Mouse (Mus musculus) forebrain, embryonic 14.5 days (tissue): ENCODE measurements around the gene Pbrm1. TPM values are rescaled to one million over a fixed set of nuclear protein-coding genes. Genes with fewer than 3 reads are reported as not detected.
A peak's percentile ranks its signal among the peaks of the same experiment; 100 is the strongest.

Source experiments
- ATAC-seq: fragments of 200-750 bp; cut with Nextera tagmentation; 2 replicates; pipeline ENCODE4 v1.8.0; 2017; ENCODE audit warnings: mild to moderate bottlenecking, moderate library complexity
- DNase-seq: peaks from one replicate; pipeline ENCODE4 v3.0.0-alpha.2; 2015; ENCODE audit warnings: low spot score
- H3K27ac ChIP-seq: fragments of 300-500 bp; sonication (generic); 2 replicates; pipeline ENCODE4 v1.5.1; 2014; ENCODE audit warnings: low read depth, mild to moderate bottlenecking, control low read depth, low read length, moderate library complexity
- H3K27me3 ChIP-seq: fragments of 300-500 bp; sonication (generic); replicated peaks from 2 replicates; pipeline ENCODE4 v1.6.1; 2014; ENCODE audit warnings: low read length, control low read depth, mixed read lengths; ENCODE audit not compliant: control insufficient read depth, insufficient read depth
- H3K36me3 ChIP-seq: fragments of 300-500 bp; sonication (generic); 2 replicates; pipeline ENCODE4 v1.6.1; 2014; ENCODE audit warnings: low read length, control low read depth; ENCODE audit not compliant: control insufficient read depth, insufficient read depth
- H3K4me1 ChIP-seq: fragments of 300-500 bp; sonication (generic); 2 replicates; pipeline ENCODE4 v1.6.1; 2014; ENCODE audit warnings: antibody characterized with exemption, low read length, control low read depth; ENCODE audit not compliant: control insufficient read depth, insufficient read depth
- H3K4me2 ChIP-seq: fragments of 300-500 bp; sonication (generic); 2 replicates; pipeline ENCODE4 v1.6.1; 2014; ENCODE audit warnings: mild to moderate bottlenecking, control low read depth, low read length
- H3K4me3 ChIP-seq: fragments of 300-500 bp; sonication (generic); 2 replicates; pipeline ENCODE4 v1.5.1; 2014; ENCODE audit warnings: low read depth, low read length, control low read depth
- H3K9ac ChIP-seq: fragments of 300-500 bp; sonication (generic); 2 replicates; pipeline ENCODE4 v1.6.1; 2014; ENCODE audit warnings: mild to moderate bottlenecking, low read length, control low read depth, moderate library complexity
- H3K9me3 ChIP-seq: fragments of 300-500 bp; sonication (generic); replicated peaks from 2 replicates; pipeline ENCODE4 v1.6.1; 2016; ENCODE audit warnings: low read length, control low read depth, mixed read lengths; ENCODE audit not compliant: control insufficient read depth
- WGBS: fragments of 180-500 bp; shearing (Covaris S2); extraction: QIAGEN DNeasy Blood & Tissue Kit; methylation state at CpG from one replicate; pipeline ENCODE4 v1.1.7; 2014; 5-methylcytosine and 5-hydroxymethylcytosine counted together
- polyA plus RNA-seq: library from polyadenylated mRNA; unstranded; fragments of >200 nt; fragmentation: Nextera tagmentation; extraction: Ambion mirVana; gene quantifications from 2 replicates; pipeline ENCODE4 v1.2.1, GENCODE M21; 2014

Gene Pbrm1
- polyA plus RNA-seq, 1 experiment from 2014 or later, result 103 TPM

GRCm38 (mm10) chr14:31165991-31166630, 147.2 kb downstream of the Pbrm1 start:
- Histone ChIP-seq H3K27ac (peak overlapping the region; percentile 44; the same call in 1 of the 2 replicates), H3K4me3 (no peak overlapping the region), H3K27me3 (no peaks in the 10 kb centered on the region), H3K4me2 (no peak overlapping the region), H3K4me1 (no peaks in the 10 kb centered on the region), H3K9ac (no peak overlapping the region), H3K9me3 (no peaks in the 10 kb centered on the region), H3K36me3 (peaks cover 12% of the 10 kb centered on the region)
- DNase-seq (no peak), ATAC-seq (no peak)
- WGBS, result 74% methylated on average over 10 of the region's 10 CpGs

- Histone ChIP-seq H3K4me2 (0 out of 2 replicates have a peak overlapping the region, but pooled peaks have one; percentile 5), H3K4me1 (no peaks in the 10 kb centered on the region), H3K9me3 (no peaks in the 10 kb centered on the region), H3K9ac (no peak overlapping the region), H3K27ac (peak overlapping the region; percentile 44; the same call in 1 of the 2 replicates), H3K4me3 (no peak overlapping the region), H3K36me3 (peaks cover 19% of the 10 kb centered on the region), H3K27me3 (no peaks in the 10 kb centered on the region)
- peak; percentile 37 for DNase-seq
- ATAC-seq, result peak; percentile 13; the same call in 1 of the 2 replicates
- WGBS, result 57% methylated on average over 9 of the region's 9 CpGs
These were observed 147.9 kb downstream of the Pbrm1 start for GRCm38 (mm10) chr14:31166827-31167226.

GRCm38 (mm10) chr14:31168425-31168824, 149.5 kb downstream of the Pbrm1 start, which contains the start of gene Stab1:
Gene Stab1 (minus strand): TSS chr14:31168641.
- peaks cover 35% of the 10 kb centered on the region for H3K36me3 ChIP-seq
- ATAC-seq (no peak), DNase-seq (no peak)
- H3K27me3 ChIP-seq, result no peaks in the 10 kb centered on the region
- 61% methylated on average over 10 of the region's 10 CpGs for WGBS
- H3K27ac ChIP-seq, result no peak within 1 kb of the TSS
- H3K4me3 ChIP-seq, result no peak within 1 kb of the TSS
- no peaks in the 10 kb centered on the region for H3K9me3 ChIP-seq
- no peaks in the 10 kb centered on the region for H3K4me1 ChIP-seq
- no peak within 1 kb of the TSS for H3K4me2 ChIP-seq
- H3K9ac ChIP-seq, result no peak within 1 kb of the TSS

GRCm38 (mm10) chr14:31169508-31169907, 150.6 kb downstream of the Pbrm1 start:
- Histone ChIP-seq H3K4me3 (no peak overlapping the region), H3K9me3 (no peaks in the 10 kb centered on the region), H3K9ac (no peak overlapping the region), H3K27ac (no peak overlapping the region), H3K27me3 (no peaks in the 10 kb centered on the region), H3K4me2 (no peak overlapping the region), H3K4me1 (no peaks in the 10 kb centered on the region), H3K36me3 (peaks cover 46% of the 10 kb centered on the region)
- ATAC-seq (no peak), DNase-seq (no peak)
- WGBS, result 82% methylated on average over 6 of the region's 6 CpGs

GRCm38 (mm10) chr14:31170963-31171362, 152.0 kb downstream of the Pbrm1 start:
- peaks cover 60% of the 10 kb centered on the region for H3K36me3 ChIP-seq
- H3K27me3 ChIP-seq, result no peaks in the 10 kb centered on the region
- H3K4me2 ChIP-seq, result no peak overlapping the region
- DNase-seq (no peak), ATAC-seq (no peak)
- H3K9me3 ChIP-seq, result no peaks in the 10 kb centered on the region
- no peak overlapping the region for H3K4me3 ChIP-seq
- H3K4me1 ChIP-seq, result no peaks in the 10 kb centered on the region
- WGBS, result 88% methylated on average over 13 of the region's 13 CpGs
- peak overlapping the region; percentile 39; the same call in 1 of the 2 replicates for H3K27ac ChIP-seq
- no peak overlapping the region for H3K9ac ChIP-seq

Other genes with a start within 250 kb of the Pbrm1 start
- 15.6 and 16.4 TPM in 2 replicates for gene Tmem110, start 193.5 kb upstream of the Pbrm1 start, polyA plus RNA-seq
- gene Mustn1, start 139.9 kb upstream of the Pbrm1 start, polyA plus RNA-seq, result 0.74 and 1.0 TPM in 2 replicates
- gene Itih4, start 132.7 kb upstream of the Pbrm1 start, polyA plus RNA-seq, result not detected in 2 replicates
- 0.19 and 0.62 TPM in 2 replicates for gene Itih3, start 95.4 kb upstream of the Pbrm1 start, polyA plus RNA-seq
- gene Itih1, start 75.8 kb upstream of the Pbrm1 start, polyA plus RNA-seq, result not detected in 2 replicates
- gene Nek4, start 67.8 kb upstream of the Pbrm1 start, polyA plus RNA-seq, result 11.2 and 15.0 TPM in 2 replicates
- gene Glt8d1, start 17.7 kb upstream of the Pbrm1 start, polyA plus RNA-seq, result 55.9 and 56.0 TPM in 2 replicates
- gene Spcs1, start 17.5 kb upstream of the Pbrm1 start, polyA plus RNA-seq, result 315 and 338 TPM in 2 replicates
- gene Gnl3, start within 50 bp of the Pbrm1 start, polyA plus RNA-seq, result 63.3 and 65.1 TPM in 2 replicates
- 72.1 and 93.8 TPM in 2 replicates for gene Smim4, start 109.8 kb downstream of the Pbrm1 start, polyA plus RNA-seq
- gene Nt5dc2, start 111.9 kb downstream of the Pbrm1 start, polyA plus RNA-seq, result 225 and 288 TPM in 2 replicates
- gene Stab1, start 149.5 kb downstream of the Pbrm1 start, polyA plus RNA-seq, result 21.8 and 22.1 TPM in 2 replicates
- 1.2 and 1.3 TPM in 2 replicates for gene Tnnc1, start 189.2 kb downstream of the Pbrm1 start, polyA plus RNA-seq
- gene Nisch, start 197.8 kb downstream of the Pbrm1 start, polyA plus RNA-seq, result 217 and 277 TPM in 2 replicates
- 0.23 and 0.25 TPM in 2 replicates for gene Sema3g, start 198.7 kb downstream of the Pbrm1 start, polyA plus RNA-seq
- 11.6 and 13.2 TPM in 2 replicates for gene Phf7, start 232.2 kb downstream of the Pbrm1 start, polyA plus RNA-seq
- 93.9 and 105 TPM in 2 replicates for gene Bap1, start 232.3 kb downstream of the Pbrm1 start, polyA plus RNA-seq